Mouse (Mus musculus) kidney, embryonic 15.5 days (tissue): ENCODE data around the gene Ferd3l. TPM values are rescaled to one million over a fixed set of nuclear protein-coding genes. Genes with fewer than 3 reads are reported as not detected.
A peak's percentile ranks its signal among the peaks of the same experiment; 100 is the strongest.

ENCODE experiments used
- ATAC-seq: fragments of 200-750 bp; cut with Nextera tagmentation; replicated peaks from 2 replicates; pipeline ENCODE4 v1.8.0; 2017; ENCODE audit warnings: moderate TSS enrichment; ENCODE audit not compliant: low FRiP score
- H3K27ac ChIP-seq: fragments of 300-500 bp; sonication (generic); 2 replicates; pipeline ENCODE4 v1.5.1; 2015; ENCODE audit warnings: mild to moderate bottlenecking, inconsistent platforms
- H3K27me3 ChIP-seq: fragments of 300-500 bp; sonication (generic); 2 replicates; pipeline ENCODE4 v1.6.1; 2015; ENCODE audit warnings: inconsistent platforms
- H3K36me3 ChIP-seq: fragments of 300-500 bp; sonication (generic); 2 replicates; pipeline ENCODE4 v1.6.1; 2015; ENCODE audit warnings: inconsistent platforms
- H3K4me1 ChIP-seq: fragments of 300-500 bp; sonication (generic); 2 replicates; pipeline ENCODE4 v1.6.1; 2015; ENCODE audit warnings: inconsistent platforms
- H3K4me2 ChIP-seq: fragments of 300-500 bp; sonication (generic); 2 replicates; pipeline ENCODE4 v1.6.1; 2015; ENCODE audit warnings: moderate library complexity, mild to moderate bottlenecking, inconsistent platforms
- H3K4me3 ChIP-seq: fragments of 300-500 bp; sonication (generic); replicated peaks from 2 replicates; pipeline ENCODE4 v1.5.1; 2015; ENCODE audit warnings: mild to moderate bottlenecking, inconsistent platforms
- H3K9ac ChIP-seq: fragments of 300-500 bp; sonication (generic); 2 replicates; pipeline ENCODE4 v1.6.1; 2015; ENCODE audit warnings: mild to moderate bottlenecking, inconsistent platforms
- H3K9me3 ChIP-seq: fragments of 300-500 bp; sonication (generic); replicated peaks from 2 replicates; pipeline ENCODE4 v1.6.1; 2016; ENCODE audit warnings: inconsistent platforms
- WGBS: fragments of 180-500 bp; shearing (Covaris S2); methylation state at CpG from one replicate; pipeline ENCODE4 v1.1.7; 2015; ENCODE audit warnings: mixed read lengths; 5-methylcytosine and 5-hydroxymethylcytosine counted together
- polyA plus RNA-seq: library from polyadenylated mRNA; unstranded; fragments of >200 nt; fragmentation: Nextera tagmentation; extraction: Ambion mirVana; gene quantifications from 2 replicates; pipeline ENCODE4 v1.2.1, GENCODE M21; 2015

The Ferd3l gene
- polyA plus RNA-seq, 1 experiment from 2014 or later, result not detected

- H3K4me3 ChIP-seq, result peak overlapping the region; percentile 66
- peak overlapping the region; percentile 75 for H3K27ac ChIP-seq
- no peaks in the 10 kb centered on the region for H3K36me3 ChIP-seq
- H3K9me3 ChIP-seq, result no peaks in the 10 kb centered on the region
- peaks cover 34% of the 10 kb centered on the region for H3K4me1 ChIP-seq
- peak overlapping the region; percentile 67 for H3K9ac ChIP-seq
- peak; percentile 27 for ATAC-seq
- WGBS, result under 1% methylated on average over 53 of the region's 56 CpGs
- peak overlapping the region; percentile 81 for H3K4me2 ChIP-seq
- peaks cover 92% of the 10 kb centered on the region for H3K27me3 ChIP-seq
Measured at GRCm38 (mm10) chr12:33958241-33959194, 30.3 kb downstream of the Ferd3l start.

GRCm38 (mm10) chr12:33959206-33959605 lies 31.0 kb downstream of the Ferd3l start:
- Histone ChIP-seq H3K4me3 (peak overlapping the region; percentile 66), H3K4me2 (peak overlapping the region; percentile 81), H3K27me3 (peaks cover 93% of the 10 kb centered on the region), H3K27ac (peak overlapping the region; percentile 75; the same call in 1 of the 2 replicates), H3K9me3 (no peaks in the 10 kb centered on the region), H3K4me1 (peaks cover 34% of the 10 kb centered on the region), H3K9ac (peak overlapping the region; percentile 67; the same call in 1 of the 2 replicates), H3K36me3 (no peaks in the 10 kb centered on the region)
- WGBS, result 3% methylated on average over 6 of the region's 6 CpGs
- no peak for ATAC-seq

GRCm38 (mm10) chr12:33959846-33960245 lies 31.6 kb downstream of the Ferd3l start:
- Histone ChIP-seq H3K36me3 (no peaks in the 10 kb centered on the region), H3K4me3 (no peak overlapping the region), H3K27ac (no peak overlapping the region), H3K9ac (no peak overlapping the region), H3K9me3 (no peaks in the 10 kb centered on the region), H3K27me3 (peaks cover 94% of the 10 kb centered on the region), H3K4me1 (peaks cover 34% of the 10 kb centered on the region), H3K4me2 (peak overlapping the region; percentile 39)
- no peak for ATAC-seq
- WGBS, result 14% methylated on average over 3 of the region's 3 CpGs

GRCm38 (mm10) chr12:33961013-33961412 lies 32.8 kb downstream of the Ferd3l start:
- Histone ChIP-seq H3K36me3 (no peaks in the 10 kb centered on the region), H3K4me3 (no peak overlapping the region), H3K4me2 (no peak overlapping the region), H3K4me1 (peaks cover 29% of the 10 kb centered on the region), H3K27me3 (peaks cover 92% of the 10 kb centered on the region), H3K9me3 (no peaks in the 10 kb centered on the region), H3K9ac (no peak overlapping the region), H3K27ac (no peak overlapping the region)
- WGBS, result 21% methylated on average over 5 of the region's 5 CpGs
- no peak for ATAC-seq

GRCm38 (mm10) chr12:33962118-33962772 lies 34.0 kb downstream of the Ferd3l start:
- peaks cover 92% of the 10 kb centered on the region for H3K27me3 ChIP-seq

GRCm38 (mm10) chr12:33962773-33963130 lies 34.5 kb downstream of the Ferd3l start:
- 33% methylated on average over 9 of the region's 9 CpGs for WGBS
- no peak for ATAC-seq

More at GRCm38 (mm10) chr12:33962118-33962772, 34.0 kb downstream of the Ferd3l start:
- H3K27ac ChIP-seq, result no peak overlapping the region
- H3K4me1 ChIP-seq, result peaks cover 31% of the 10 kb centered on the region
- H3K36me3 ChIP-seq, result no peaks in the 10 kb centered on the region
- no peak overlapping the region for H3K4me3 ChIP-seq
- no peaks in the 10 kb centered on the region for H3K9me3 ChIP-seq
- WGBS, result 22% methylated on average over 17 of the region's 17 CpGs
- no peak overlapping the region for H3K9ac ChIP-seq
- no peak overlapping the region for H3K4me2 ChIP-seq
- ATAC-seq, result no peak

GRCm38 (mm10) chr12:33963671-33964369 lies 35.6 kb downstream of the Ferd3l start:
- Histone ChIP-seq H3K4me3 (no peak overlapping the region), H3K27ac (no peak overlapping the region), H3K9me3 (no peaks in the 10 kb centered on the region), H3K36me3 (no peaks in the 10 kb centered on the region), H3K9ac (no peak overlapping the region), H3K4me1 (peaks cover 29% of the 10 kb centered on the region), H3K27me3 (peaks cover 92% of the 10 kb centered on the region), H3K4me2 (no peak overlapping the region)
- no peak for ATAC-seq
- WGBS, result 12% methylated on average over 15 of the region's 15 CpGs

More at GRCm38 (mm10) chr12:33962773-33963130, 34.5 kb downstream of the Ferd3l start:
- Histone ChIP-seq H3K4me1 (peaks cover 31% of the 10 kb centered on the region), H3K4me2 (no peak overlapping the region), H3K4me3 (no peak overlapping the region), H3K27me3 (peaks cover 92% of the 10 kb centered on the region), H3K36me3 (no peaks in the 10 kb centered on the region), H3K27ac (no peak overlapping the region), H3K9ac (no peak overlapping the region), H3K9me3 (no peaks in the 10 kb centered on the region)

GRCm38 (mm10) chr12:33964427-33964826 lies 36.2 kb downstream of the Ferd3l start:
- H3K9me3 ChIP-seq, result no peaks in the 10 kb centered on the region
- H3K27ac ChIP-seq, result no peak overlapping the region
- H3K9ac ChIP-seq, result no peak overlapping the region
- WGBS, result 39% methylated on average over 2 of the region's 2 CpGs
- peaks cover 28% of the 10 kb centered on the region for H3K4me1 ChIP-seq
- H3K36me3 ChIP-seq, result no peaks in the 10 kb centered on the region
- H3K4me2 ChIP-seq, result no peak overlapping the region
- H3K4me3 ChIP-seq, result no peak overlapping the region
- peaks cover 92% of the 10 kb centered on the region for H3K27me3 ChIP-seq
- no peak for ATAC-seq

GRCm38 (mm10) chr12:33965661-33966360 lies 37.6 kb downstream of the Ferd3l start:
- 13% methylated on average over 5 of the region's 5 CpGs for WGBS

GRCm38 (mm10) chr12:33966490-33967415 lies 38.5 kb downstream of the Ferd3l start:
- ATAC-seq, result peak; percentile 44; the same call in 1 of the 2 replicates
- H3K27me3 ChIP-seq, result peaks cover 95% of the 10 kb centered on the region
- no peak overlapping the region for H3K27ac ChIP-seq
- no peak overlapping the region for H3K9ac ChIP-seq
- WGBS, result 2% methylated on average over 35 of the region's 35 CpGs
- H3K4me2 ChIP-seq, result peak overlapping the region; percentile 58
- no peaks in the 10 kb centered on the region for H3K36me3 ChIP-seq
- H3K4me3 ChIP-seq, result peak overlapping the region; percentile 31
- no peaks in the 10 kb centered on the region for H3K9me3 ChIP-seq
- peaks cover 28% of the 10 kb centered on the region for H3K4me1 ChIP-seq

More at GRCm38 (mm10) chr12:33965661-33966360, 37.6 kb downstream of the Ferd3l start:
- H3K27ac ChIP-seq, result no peak overlapping the region
- H3K4me2 ChIP-seq, result no peak overlapping the region; the same call in 1 of the 2 replicates
- H3K36me3 ChIP-seq, result no peaks in the 10 kb centered on the region
- no peak for ATAC-seq
- H3K4me1 ChIP-seq, result peaks cover 28% of the 10 kb centered on the region
- H3K9ac ChIP-seq, result no peak overlapping the region
- no peaks in the 10 kb centered on the region for H3K9me3 ChIP-seq
- no peak overlapping the region for H3K4me3 ChIP-seq
- peaks cover 96% of the 10 kb centered on the region for H3K27me3 ChIP-seq
